In the genomic region with DNA sequence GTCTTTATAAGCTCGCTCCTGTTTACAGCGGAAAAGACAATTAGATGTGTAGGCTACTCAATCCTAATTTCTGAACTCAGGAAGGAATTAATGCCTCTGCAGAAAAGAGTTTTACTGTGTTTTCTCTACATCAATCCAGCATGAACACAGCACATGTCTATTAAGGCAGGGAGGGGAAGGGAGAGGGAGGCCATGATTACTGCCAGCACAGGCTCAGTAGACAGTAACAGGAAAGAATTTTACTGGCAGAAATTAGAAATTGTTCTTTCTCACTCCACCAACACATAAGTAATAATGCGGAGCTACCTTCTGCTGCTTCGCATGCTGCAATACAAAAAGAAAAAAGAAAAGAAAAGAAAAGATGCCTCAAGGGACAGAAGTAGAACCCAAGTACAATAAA, we compare ENCODE assay signal across 23 mouse cellular contexts.
DNase-seq lines count a peak whose midpoint lies in the region; ATAC-seq lines count a peak whose summit lies in the region.
"Had no signal": no experiment of that assay in that cellular context is flagged by ENCODE, and none has a peak within 500 bp of the region (broad histone marks: within the 10 kb centered on the region; RNA-seq: fewer than 3 reads in every experiment).

No protein-coding gene starts in this region.

- ATAC-seq in frontal cortex, adult (ENCODE audit: low TSS enrichment): peak; percentile 75
- ATAC-seq: activated CD4-positive, CD25-positive, alpha-beta regulatory T cell, adult 4 months; CD4-positive, CD25-positive, alpha-beta regulatory T cell, adult 4 months; forebrain, embryonic 14.5 days; Patski had no signal

- DNase-seq in frontal cortex, postnatal 14 days (ENCODE audit: low spot score in 2 of 2): no peak
- DNase-seq in layer of hippocampus, adult 11-12 months (ENCODE audit: low spot score): peak; percentile 36
- no peak for DNase-seq in layer of hippocampus, adult 9-10 months (ENCODE audit: low spot score)
- peak; percentile 16 to 28 for DNase-seq in layer of hippocampus, adult 8-10 months (ENCODE audit: low spot score in 2 of 2)
- DNase-seq in layer of hippocampus, postnatal 25 days (ENCODE audit: extremely low spot score in 1 of 2, low spot score in 1 of 2): no peak
- peak; percentile 36 for DNase-seq in telencephalon, adult 2 months (ENCODE audit: low read depth, low spot score)
- DNase-seq in kidney, adult 8-10 months: no peak
- DNase-seq: adrenal gland, adult 8-10 months; adrenal gland, postnatal 14 days; adrenal gland, postnatal 36 days; B cell, adult 2 months; cerebellum, adult 11 months; cerebellum, adult 18-20 months; cerebellum, adult 8-10 months; cerebellum, adult 9-11 months; cerebellum, postnatal 14 days; cerebellum, postnatal 36 days; embryo, embryonic 11 days had no signal

Comparison
In these comparisons a context has a peak if more than half of its experiments do, and no peak if none do; other contexts are left out.
1. DNase-seq: peak in layer of hippocampus, adult 11-12 months (single experiment), layer of hippocampus, adult 8-10 months (2 of 2) and telencephalon, adult 2 months (single experiment); none in frontal cortex, postnatal 14 days (0 of 2), layer of hippocampus, adult 9-10 months (single experiment), layer of hippocampus, postnatal 25 days (0 of 2) and kidney, adult 8-10 months (0 of 2).